Mouse (Mus musculus) kidney, postnatal 4 days (tissue): ENCODE results near the gene Mrpl51.

Experiments used
- DNase-seq, 2 experiments: peaks; one replicate each; pipeline ENCODE4 v3.0.0; 2021; ENCODE audit warnings: mixed read lengths in 2 of 2

Gene Mrpl51

DNA sequence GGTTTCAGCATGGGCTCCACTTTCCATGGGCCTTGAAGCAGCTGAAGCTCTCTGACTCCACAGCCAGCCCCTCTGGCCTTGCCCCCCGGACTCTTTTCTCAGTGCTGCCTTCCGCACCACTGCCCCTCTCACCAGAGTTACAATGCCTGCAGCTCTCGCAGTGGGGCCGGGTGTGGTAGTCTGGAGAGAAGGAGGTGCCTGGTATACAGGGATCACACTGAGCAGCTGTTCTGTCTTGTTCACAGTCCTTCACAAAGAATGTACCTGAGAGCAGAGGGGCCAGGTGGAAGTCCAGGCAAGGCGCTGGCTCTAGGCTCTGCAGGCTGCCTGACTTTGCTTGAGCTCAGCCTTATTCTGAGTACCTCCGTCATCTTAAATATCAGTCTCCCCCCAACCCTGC is 44.7 kb downstream of the Mrpl51 start:
- no peak for DNase-seq

GRCm38 (mm10) chr6:125236782-125237181 is 45.2 kb downstream of the Mrpl51 start, which contains the start of gene Cd27:
Cd27 (minus strand) TSS chr6:125237010.
- DNase-seq: no peak

- DNase-seq: no peak
These were observed 45.8 kb downstream of the Mrpl51 start for GRCm38 (mm10) chr6:125237421-125237820.

DNA sequence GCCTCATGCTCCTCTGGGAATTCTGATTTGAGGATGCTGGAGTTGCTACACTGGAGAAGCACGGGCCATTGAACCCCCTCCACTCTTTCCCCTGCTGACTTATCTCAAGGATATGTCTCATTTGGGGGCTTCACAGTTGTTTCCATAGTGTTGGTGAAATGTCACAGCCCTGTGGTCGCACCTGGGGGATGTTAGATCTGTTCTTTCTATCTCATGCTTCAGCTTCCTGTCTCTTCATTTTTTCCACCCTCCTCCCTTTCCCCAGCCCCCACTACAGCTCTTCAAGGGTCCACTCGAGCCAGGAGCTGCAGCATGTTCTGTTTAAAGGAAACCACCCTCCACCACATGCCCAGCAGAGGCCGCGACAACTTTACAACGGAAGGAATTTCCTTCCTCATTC is 46.8 kb downstream of the Mrpl51 start:
- no peak for DNase-seq

GRCm38 (mm10) chr6:125239547-125239946 is 47.9 kb downstream of the Mrpl51 start:
- no peak for DNase-seq

GRCm38 (mm10) chr6:125240617-125241016 is 49.0 kb downstream of the Mrpl51 start:
- no peak for DNase-seq

- DNase-seq: no peak
These were observed 50.0 kb downstream of the Mrpl51 start for GRCm38 (mm10) chr6:125241566-125241965.

- no peak for DNase-seq
These were observed 53.0 kb downstream of the Mrpl51 start for GRCm38 (mm10) chr6:125244551-125244950.
